In the genomic region with DNA sequence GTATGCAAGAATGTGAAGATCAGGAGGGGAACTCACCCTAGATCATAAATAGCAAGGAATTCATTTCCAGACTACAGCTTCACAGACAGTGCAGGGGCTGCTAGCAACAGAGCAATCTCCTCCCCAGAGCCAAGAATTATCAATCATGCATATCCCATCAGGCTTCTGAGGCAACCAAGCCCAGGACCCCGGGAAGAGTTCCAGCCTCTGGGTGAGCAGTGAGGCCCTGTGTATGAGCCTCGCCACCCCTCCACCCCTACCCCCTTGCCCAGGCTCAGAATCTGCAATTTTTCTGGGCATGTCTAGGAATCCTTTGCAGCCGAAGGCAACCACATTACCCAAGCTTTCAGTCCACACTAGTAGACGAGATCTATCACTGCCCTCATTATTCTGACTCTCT, we compare ENCODE assay signal across 26 mouse cellular contexts. TPM values are rescaled to one million over a fixed set of nuclear protein-coding genes. Genes with fewer than 3 reads are reported as not detected.
DNase-seq lines count a peak whose midpoint lies in the region; ATAC-seq and TF ChIP-seq lines count a peak whose summit lies in the region.
"Had no signal": no experiment of that assay in that cellular context is flagged by ENCODE, and none has a peak within 500 bp of the region (broad histone marks: within the 10 kb centered on the region; RNA-seq: fewer than 3 reads in every experiment).

No protein-coding gene starts in this region.

- H3K27me3 ChIP-seq in heart, embryonic 12.5 days (replicated peaks), result no peaks in the 10 kb centered on the region
- H3K27me3 ChIP-seq in embryonic facial prominence, embryonic 15.5 days, result no peaks in the 10 kb centered on the region
- H3K27me3 ChIP-seq in myocyte (ENCODE audit: control insufficient read depth, insufficient read depth, insufficient read length), result no peaks in the 10 kb centered on the region
- H3K27me3 ChIP-seq: hindbrain, embryonic 13.5 days; limb, embryonic 13.5 days; liver, embryonic 13.5 days; lung, embryonic 15.5 days; neural tube, embryonic 12.5 days had no signal

- DNase-seq in cerebellum, postnatal 14 days, result peak; percentile 33 to 51
- DNase-seq in cerebellum, adult 11-12 months, result no peak
- no peak for DNase-seq in heart, postnatal 36 days
- DNase-seq in ovary, postnatal 14 days (ENCODE audit: low spot score), result no peak
- DNase-seq: kidney, adult 2 months; kidney, postnatal 10 days; layer of hippocampus, postnatal 36 days; liver, embryonic 13.5 days; right cerebral cortex, adult 18-20 months; thymus, postnatal 36 days had no signal

- peaks cover 79% of the 10 kb centered on the region for H3K4me1 ChIP-seq in heart, embryonic 12.5 days (replicated peaks)
- peaks cover 19% of the 10 kb centered on the region for H3K4me1 ChIP-seq in embryonic facial prominence, embryonic 15.5 days
- H3K4me1 ChIP-seq: liver, embryonic 13.5 days had no signal

- WGBS in heart, embryonic 12.5 days, result 71% methylated on average over 4 of the region's 4 CpGs
- WGBS in embryonic facial prominence, embryonic 15.5 days, result 53% methylated on average over 4 of the region's 4 CpGs

- H3K27ac ChIP-seq in heart, embryonic 12.5 days (ENCODE audit: poor library complexity, severe bottlenecking), result peak overlapping the region; percentile 97
- H3K27ac ChIP-seq in embryonic facial prominence, embryonic 15.5 days (replicated peaks), result peak overlapping the region; percentile 63
- H3K27ac ChIP-seq: hindbrain, embryonic 13.5 days; limb, embryonic 13.5 days; liver, embryonic 13.5 days; lung, embryonic 15.5 days; macrophage; midbrain, embryonic 12.5 days; neural tube, embryonic 12.5 days had no signal

- no peak for TF ChIP-seq POLR2A in myocyte (IDR thresholded peaks at IDR 0.05; ENCODE audit: insufficient read length, low read depth)

- ATAC-seq in heart, embryonic 12.5 days (ENCODE audit: insufficient number of reproducible peaks, low FRiP score), result no peak
- ATAC-seq in embryonic facial prominence, embryonic 15.5 days (ENCODE audit: insufficient number of reproducible peaks, low FRiP score, low TSS enrichment, low read depth), result no peak
- ATAC-seq: forebrain, embryonic 14.5 days; inflammation-experienced regulatory T-cells, adult 6 months had no signal

- H3K36me3 ChIP-seq in heart, embryonic 12.5 days, result no peaks in the 10 kb centered on the region; the same call in 1 of the 2 replicates
- H3K36me3 ChIP-seq in embryonic facial prominence, embryonic 15.5 days, result no peaks in the 10 kb centered on the region
- H3K36me3 ChIP-seq in myocyte (ENCODE audit: control insufficient read depth, insufficient read depth), result no peaks in the 10 kb centered on the region
- H3K36me3 ChIP-seq: hindbrain, embryonic 13.5 days; limb, embryonic 13.5 days; liver, embryonic 13.5 days; lung, embryonic 15.5 days; midbrain, embryonic 12.5 days; neural tube, embryonic 12.5 days had no signal

- no peak overlapping the region for H3ac ChIP-seq in myocyte (ENCODE audit: control insufficient read depth, insufficient read length)

- H3K4me2 ChIP-seq in heart, embryonic 12.5 days, result peak overlapping the region; percentile 37
- no peak overlapping the region for H3K4me2 ChIP-seq in embryonic facial prominence, embryonic 15.5 days (replicated peaks)
- peak overlapping the region; percentile 64 for H3K4me2 ChIP-seq in myocyte (ENCODE audit: low read depth)
- H3K4me2 ChIP-seq: hindbrain, embryonic 13.5 days; limb, embryonic 13.5 days; liver, embryonic 13.5 days; lung, embryonic 15.5 days; midbrain, embryonic 12.5 days; neural tube, embryonic 12.5 days had no signal

- H3K4me3 ChIP-seq in heart, embryonic 12.5 days, result no peak overlapping the region
- no peak overlapping the region for H3K4me3 ChIP-seq in embryonic facial prominence, embryonic 15.5 days (replicated peaks)
- H3K4me3 ChIP-seq in myocyte, result peak overlapping the region; percentile 6
- H3K4me3 ChIP-seq: hindbrain, embryonic 13.5 days; limb, embryonic 13.5 days; liver, embryonic 13.5 days; lung, embryonic 15.5 days; midbrain, embryonic 12.5 days; neural tube, embryonic 12.5 days had no signal

- intact Hi-C loops in heart, postnatal 36 days (cut with DNase I), result no loop called here

- H3K9me3 ChIP-seq in heart, embryonic 12.5 days (replicated peaks), result no peaks in the 10 kb centered on the region
- no peaks in the 10 kb centered on the region for H3K9me3 ChIP-seq in embryonic facial prominence, embryonic 15.5 days (replicated peaks)
- H3K9me3 ChIP-seq: hindbrain, embryonic 13.5 days; limb, embryonic 13.5 days; liver, embryonic 13.5 days; lung, embryonic 15.5 days; midbrain, embryonic 12.5 days; neural tube, embryonic 12.5 days had no signal

- peak overlapping the region; percentile 58; the same call in 1 of the 2 replicates for H3K9ac ChIP-seq in heart, embryonic 12.5 days
- H3K9ac ChIP-seq in embryonic facial prominence, embryonic 15.5 days, result no peak overlapping the region
- H3K9ac ChIP-seq: hindbrain, embryonic 13.5 days; limb, embryonic 13.5 days; liver, embryonic 13.5 days; lung, embryonic 15.5 days; midbrain, embryonic 12.5 days; neural tube, embryonic 12.5 days had no signal

- no peaks in the 10 kb centered on the region for H3K79me2 ChIP-seq in myocyte (ENCODE audit: control insufficient read depth, insufficient read depth)

TF ChIP-seq in myocyte, 11 proteins besides CTCF, POLR2A, EP300 and RAD21:
- peak; percentile 15 for TF ChIP-seq POLR2AphosphoS2 (IDR thresholded peaks at IDR 0.05; ENCODE audit: insufficient read length, low read depth)
- TF ChIP-seq CEBPB (IDR thresholded peaks at IDR 0.05; ENCODE audit: insufficient read depth, poor library complexity, severe bottlenecking), result no peak

RNA-seq across cellular contexts. Expression of gene Apol6, which starts 22.7 kb away (rescaled TPM):
- polyA plus RNA-seq in heart, embryonic 12.5 days (2016; fragmentation: Nextera tagmentation; extraction: Ambion mirVana), result 0.36 TPM in 1 of 2 replicates, not detected in the other
- 1 to 10 TPM in 1 of 2 experiments, under 1 TPM in 1; 0.41 to 1.5 TPM for total RNA-seq in heart, postnatal 36 days (2021)
- 0.26 and 0.33 TPM in 2 replicates for polyA plus RNA-seq in embryonic facial prominence, embryonic 15.5 days (2015; fragmentation: Nextera tagmentation; extraction: Ambion mirVana)
- polyA plus RNA-seq in myocyte (2012; fragmentation: generic; extraction: Trizol), result 4.8 TPM
- total RNA-seq: CH12.LX; layer of hippocampus, adult 18-20 months; layer of hippocampus, postnatal 36 days; MEL; monocyte, adult 5-6 weeks had no signal
- polyA plus RNA-seq: forebrain, embryonic 14.5 days; hindbrain, embryonic 13.5 days; limb, embryonic 13.5 days; lung, embryonic 15.5 days; macrophage; midbrain, embryonic 12.5 days; neural tube, embryonic 12.5 days had no signal

RNA-seq across cellular contexts. Expression of gene Mb, which starts 28.6 kb away (rescaled TPM):
- 209 and 214 TPM in 2 replicates for polyA plus RNA-seq in heart, embryonic 12.5 days (2016; fragmentation: Nextera tagmentation; extraction: Ambion mirVana)
- over 10,000 TPM; 17,938 to 18,211 TPM for total RNA-seq in heart, postnatal 36 days (2021)
- polyA plus RNA-seq in embryonic facial prominence, embryonic 15.5 days (2015; fragmentation: Nextera tagmentation; extraction: Ambion mirVana), result 5.8 and 6.9 TPM in 2 replicates
- 1,055 TPM for polyA plus RNA-seq in myocyte (2012; fragmentation: generic; extraction: Trizol)
- total RNA-seq: CH12.LX; left cerebral cortex, postnatal 14 days; MEL; monocyte, adult 5-6 weeks had no signal
- polyA plus RNA-seq: forebrain, embryonic 14.5 days; inflammation-experienced regulatory T-cells, adult 6 months; macrophage; midbrain, embryonic 12.5 days had no signal

Comparison
In these comparisons a context has a peak if more than half of its experiments do, and no peak if none do; other contexts are left out.
1. DNase-seq: peak in cerebellum, postnatal 14 days (2 of 2); none in cerebellum, adult 11-12 months (single experiment), heart, postnatal 36 days (0 of 2) and ovary, postnatal 14 days (single experiment).
2. RNA of gene Mb, which starts 28.6 kb away (polyA plus RNA-seq): 1,055 TPM in myocyte (single experiment) and 209 to 214 TPM in heart, embryonic 12.5 days; 5.8 to 6.9 TPM in embryonic facial prominence, embryonic 15.5 days; every median in the first group is over 10 times any median in the second.